Mouse (Mus musculus): ENCODE measurements around the gene Sec31b. TPM values are rescaled to one million over a fixed set of nuclear protein-coding genes. Genes with fewer than 3 reads are reported as not detected.

Sec31b gene
- 0.15 and 0.32 TPM in 2 replicates for polyA plus RNA-seq (2015; fragmentation: Nextera tagmentation; extraction: Ambion mirVana)

GRCm38 (mm10) chr19:44545321-44546041 lies at the start of gene Sec31b:
Gene Sec31b (minus strand): TSS chr19:44545864.
- H3K36me3 ChIP-seq (ENCODE audit: control insufficient read depth, insufficient read depth, low read length): peaks cover 20% of the 10 kb centered on the region
- peak within 1 kb of the TSS; percentile 67 for H3K4me2 ChIP-seq (ENCODE audit: low read length)
- H3K4me3 ChIP-seq (ENCODE audit: low read depth, low read length): peak within 1 kb of the TSS; percentile 43
- no peaks in the 10 kb centered on the region; the same call in 1 of the 2 replicates for H3K9me3 ChIP-seq (replicated peaks; ENCODE audit: control insufficient read depth, low read length, poor library complexity, severe bottlenecking)
- ATAC-seq: 0 out of 2 replicates have a peak, but pooled peaks have one; percentile 11
- H3K4me1 ChIP-seq (ENCODE audit: control insufficient read depth, insufficient read depth, low read length): peaks cover 3% of the 10 kb centered on the region
- whole genome bisulfite sequencing: under 1% methylated on average over 47 of the region's 47 CpGs
- peak within 1 kb of the TSS; percentile 60 for H3K9ac ChIP-seq (ENCODE audit: low read depth, low read length)
- no peak within 1 kb of the TSS for H3K27ac ChIP-seq (ENCODE audit: low read length)
- H3K27me3 ChIP-seq (ENCODE audit: control insufficient read depth, insufficient read depth, low read depth, low read length): peaks cover 31% of the 10 kb centered on the region

GRCm38 (mm10) chr19:44594180-44594579 lies 48.5 kb upstream of the Sec31b start:
- no peaks in the 10 kb centered on the region for H3K36me3 ChIP-seq (ENCODE audit: control insufficient read depth, insufficient read depth, low read length)
- H3K9me3 ChIP-seq (replicated peaks; ENCODE audit: control insufficient read depth, low read length, poor library complexity, severe bottlenecking): no peaks in the 10 kb centered on the region
- no peaks in the 10 kb centered on the region for H3K27me3 ChIP-seq (ENCODE audit: control insufficient read depth, insufficient read depth, low read depth, low read length)
- no peak overlapping the region for H3K4me3 ChIP-seq (ENCODE audit: low read depth, low read length)
- ATAC-seq: no peak
- 98% methylated on average over 14 of the region's 14 CpGs for WGBS
- no peak overlapping the region for H3K27ac ChIP-seq (ENCODE audit: low read length)
- H3K4me2 ChIP-seq (ENCODE audit: low read length): no peak overlapping the region
- no peak overlapping the region for H3K9ac ChIP-seq (ENCODE audit: low read depth, low read length)
- no peaks in the 10 kb centered on the region for H3K4me1 ChIP-seq (ENCODE audit: control insufficient read depth, insufficient read depth, low read length)

- Histone ChIP-seq H3K4me1 (ENCODE audit: control insufficient read depth, insufficient read depth, low read length) (no peaks in the 10 kb centered on the region), H3K9me3 (replicated peaks; ENCODE audit: control insufficient read depth, low read length, poor library complexity, severe bottlenecking) (no peaks in the 10 kb centered on the region), H3K27ac (ENCODE audit: low read length) (no peak overlapping the region), H3K27me3 (ENCODE audit: control insufficient read depth, insufficient read depth, low read depth, low read length) (no peaks in the 10 kb centered on the region), H3K9ac (ENCODE audit: low read depth, low read length) (no peak overlapping the region), H3K36me3 (ENCODE audit: control insufficient read depth, insufficient read depth, low read length) (no peaks in the 10 kb centered on the region), H3K4me3 (ENCODE audit: low read depth, low read length) (no peak overlapping the region), H3K4me2 (ENCODE audit: low read length) (no peak overlapping the region)
- no peak for ATAC-seq
- 68% methylated on average over 6 of the region's 6 CpGs for WGBS
Observed at GRCm38 (mm10) chr19:44591638-44592037, 46.0 kb upstream of the Sec31b start.

- no peaks in the 10 kb centered on the region for H3K4me1 ChIP-seq (ENCODE audit: control insufficient read depth, insufficient read depth, low read length)
- no peak overlapping the region for H3K4me3 ChIP-seq (ENCODE audit: low read depth, low read length)
- no peak overlapping the region for H3K4me2 ChIP-seq (ENCODE audit: low read length)
- no peak overlapping the region for H3K9ac ChIP-seq (ENCODE audit: low read depth, low read length)
- H3K36me3 ChIP-seq (ENCODE audit: control insufficient read depth, insufficient read depth, low read length): no peaks in the 10 kb centered on the region
- no peaks in the 10 kb centered on the region for H3K9me3 ChIP-seq (replicated peaks; ENCODE audit: control insufficient read depth, low read length, poor library complexity, severe bottlenecking)
- no peak overlapping the region for H3K27ac ChIP-seq (ENCODE audit: low read length)
- H3K27me3 ChIP-seq (ENCODE audit: control insufficient read depth, insufficient read depth, low read depth, low read length): peaks cover 2% of the 10 kb centered on the region; the same call in 1 of the 2 replicates
- no peak for ATAC-seq
- 71% methylated on average over 18 of the region's 18 CpGs for WGBS
Observed at GRCm38 (mm10) chr19:44590992-44591391, 45.3 kb upstream of the Sec31b start.

- no peak overlapping the region for H3K4me3 ChIP-seq (ENCODE audit: low read depth, low read length)
- 66% methylated on average over 7 of the region's 7 CpGs for WGBS
- peaks cover 6% of the 10 kb centered on the region; the same call in 1 of the 2 replicates for H3K27me3 ChIP-seq (ENCODE audit: control insufficient read depth, insufficient read depth, low read depth, low read length)
- H3K9ac ChIP-seq (ENCODE audit: low read depth, low read length): no peak overlapping the region
- H3K36me3 ChIP-seq (ENCODE audit: control insufficient read depth, insufficient read depth, low read length): no peaks in the 10 kb centered on the region
- no peak overlapping the region for H3K27ac ChIP-seq (ENCODE audit: low read length)
- H3K9me3 ChIP-seq (replicated peaks; ENCODE audit: control insufficient read depth, low read length, poor library complexity, severe bottlenecking): no peaks in the 10 kb centered on the region
- ATAC-seq: no peak
- no peaks in the 10 kb centered on the region for H3K4me1 ChIP-seq (ENCODE audit: control insufficient read depth, insufficient read depth, low read length)
- H3K4me2 ChIP-seq (ENCODE audit: low read length): no peak overlapping the region
Observed at GRCm38 (mm10) chr19:44589591-44590223, 44.0 kb upstream of the Sec31b start.

- Histone ChIP-seq H3K4me3 (ENCODE audit: low read depth, low read length) (no peak overlapping the region), H3K4me1 (ENCODE audit: control insufficient read depth, insufficient read depth, low read length) (no peaks in the 10 kb centered on the region), H3K36me3 (ENCODE audit: control insufficient read depth, insufficient read depth, low read length) (no peaks in the 10 kb centered on the region), H3K27ac (ENCODE audit: low read length) (no peak overlapping the region), H3K4me2 (ENCODE audit: low read length) (no peak overlapping the region), H3K9ac (ENCODE audit: low read depth, low read length) (no peak overlapping the region), H3K9me3 (replicated peaks; ENCODE audit: control insufficient read depth, low read length, poor library complexity, severe bottlenecking) (no peaks in the 10 kb centered on the region), H3K27me3 (ENCODE audit: control insufficient read depth, insufficient read depth, low read depth, low read length) (peaks cover 12% of the 10 kb centered on the region)
- 41% methylated on average over 4 of the region's 4 CpGs for WGBS
- no peak for ATAC-seq
Observed at GRCm38 (mm10) chr19:44588036-44588435, 42.4 kb upstream of the Sec31b start.

GRCm38 (mm10) chr19:44582638-44583309 lies 37.1 kb upstream of the Sec31b start:
- H3K27ac ChIP-seq (ENCODE audit: low read length): no peak overlapping the region
- H3K9ac ChIP-seq (ENCODE audit: low read depth, low read length): no peak overlapping the region
- no peak overlapping the region for H3K4me2 ChIP-seq (ENCODE audit: low read length)
- 34% methylated on average over 9 of the region's 9 CpGs for whole genome bisulfite sequencing
- H3K4me3 ChIP-seq (ENCODE audit: low read depth, low read length): no peak overlapping the region
- ATAC-seq: peak; percentile 82
- no peaks in the 10 kb centered on the region for H3K36me3 ChIP-seq (ENCODE audit: control insufficient read depth, insufficient read depth, low read length)
- H3K4me1 ChIP-seq (ENCODE audit: control insufficient read depth, insufficient read depth, low read length): no peaks in the 10 kb centered on the region
- no peaks in the 10 kb centered on the region for H3K9me3 ChIP-seq (replicated peaks; ENCODE audit: control insufficient read depth, low read length, poor library complexity, severe bottlenecking)
- H3K27me3 ChIP-seq (ENCODE audit: control insufficient read depth, insufficient read depth, low read depth, low read length): peaks cover 12% of the 10 kb centered on the region

- peak; percentile 50; the same call in 1 of the 2 replicates for ATAC-seq
- Histone ChIP-seq H3K27ac (ENCODE audit: low read length) (no peak overlapping the region), H3K9me3 (replicated peaks; ENCODE audit: control insufficient read depth, low read length, poor library complexity, severe bottlenecking) (no peaks in the 10 kb centered on the region), H3K4me2 (ENCODE audit: low read length) (no peak overlapping the region), H3K4me1 (ENCODE audit: control insufficient read depth, insufficient read depth, low read length) (no peaks in the 10 kb centered on the region), H3K36me3 (ENCODE audit: control insufficient read depth, insufficient read depth, low read length) (no peaks in the 10 kb centered on the region), H3K9ac (ENCODE audit: low read depth, low read length) (no peak overlapping the region), H3K27me3 (ENCODE audit: control insufficient read depth, insufficient read depth, low read depth, low read length) (peaks cover 12% of the 10 kb centered on the region), H3K4me3 (ENCODE audit: low read depth, low read length) (no peak overlapping the region)
- WGBS: 67% methylated on average over 10 of the region's 10 CpGs
Observed at GRCm38 (mm10) chr19:44582103-44582502, 36.4 kb upstream of the Sec31b start.

GRCm38 (mm10) chr19:44578038-44578437 lies 32.4 kb upstream of the Sec31b start:
- H3K36me3 ChIP-seq (ENCODE audit: control insufficient read depth, insufficient read depth, low read length): peaks cover 12% of the 10 kb centered on the region
- H3K4me2 ChIP-seq (ENCODE audit: low read length): no peak overlapping the region
- H3K4me1 ChIP-seq (ENCODE audit: control insufficient read depth, insufficient read depth, low read length): no peaks in the 10 kb centered on the region
- no peak for ATAC-seq
- H3K9me3 ChIP-seq (replicated peaks; ENCODE audit: control insufficient read depth, low read length, poor library complexity, severe bottlenecking): no peaks in the 10 kb centered on the region
- H3K4me3 ChIP-seq (ENCODE audit: low read depth, low read length): no peak overlapping the region
- WGBS: 86% methylated on average over 1 of the region's 1 CpGs
- no peaks in the 10 kb centered on the region for H3K27me3 ChIP-seq (ENCODE audit: control insufficient read depth, insufficient read depth, low read depth, low read length)
- H3K9ac ChIP-seq (ENCODE audit: low read depth, low read length): no peak overlapping the region
- no peak overlapping the region for H3K27ac ChIP-seq (ENCODE audit: low read length)

All from midbrain, embryonic 16.5 days (tissue).